Mouse (Mus musculus) CH12.LX (cell line): Measurements from ENCODE around the gene Rab3a. TPM values are rescaled to one million over a fixed set of nuclear protein-coding genes. Genes with fewer than 3 reads are reported as not detected.
A peak's percentile ranks its signal among the peaks of the same experiment; 100 is the strongest.

ENCODE experiments used
- DNase-seq: peaks from one replicate; pipeline ENCODE4 v3.0.0-alpha.2; 2013; ENCODE audit errors: extremely low read depth
- H3K27ac ChIP-seq: 2 replicates; pipeline ENCODE4 v1.5.1; 2012; ENCODE audit warnings: low read depth, mild to moderate bottlenecking, control low read depth, moderate library complexity; ENCODE audit not compliant: insufficient read depth
- H3K27me3 ChIP-seq: replicated peaks from 2 replicates; pipeline ENCODE3; 2012; ENCODE audit warnings: inconsistent platforms
- H3K36me3 ChIP-seq, 2 experiments: replicated peaks in 1 of 2; 2 replicates each; pipeline versions ENCODE3 to v1.6.1; 2012; ENCODE audit warnings: inconsistent platforms in 1 of 2, low read length in 1 of 2, mild to moderate bottlenecking in 1 of 2, mixed read lengths in 1 of 2, moderate library complexity in 1 of 2; ENCODE audit not compliant: control insufficient read depth in 1 of 2, insufficient read depth in 1 of 2
- H3K4me1 ChIP-seq, 2 experiments: 2 replicates each; pipeline ENCODE4 v1.6.1; 2012; ENCODE audit warnings: inconsistent platforms in 1 of 2, moderate library complexity in 1 of 2; ENCODE audit not compliant: insufficient read depth in 2 of 2, control insufficient read depth in 1 of 2
- H3K4me2 ChIP-seq: 2 replicates; pipeline ENCODE4 v1.6.1; 2012; ENCODE audit warnings: low read depth, mild to moderate bottlenecking, control low read depth; ENCODE audit not compliant: poor library complexity, insufficient read depth, severe bottlenecking
- H3K4me3 ChIP-seq, 3 experiments: fragments of 150-350 bp in 1 of 3; sonication (generic) in 1 of 3; replicated peaks in 1 of 3; 2 replicates each; pipeline versions ENCODE3 to v1.5.1; 2011 to 2012; ENCODE audit warnings: low read depth in 2 of 3, low read length in 2 of 3, mild to moderate bottlenecking in 2 of 3, moderate library complexity in 2 of 3, control low read depth in 1 of 3, improper control_type of control experiment in 1 of 3, inconsistent platforms in 1 of 3, mixed read lengths in 1 of 3; ENCODE audit not compliant: poor library complexity in 1 of 3
- H3K79me2 ChIP-seq: replicated peaks from 2 replicates; pipeline ENCODE4 v1.6.1; 2012; ENCODE audit warnings: mild to moderate bottlenecking, moderate library complexity; ENCODE audit not compliant: control insufficient read depth, poor library complexity, insufficient read depth, severe bottlenecking; ENCODE audit errors: extremely low read depth
- H3K9ac ChIP-seq: 2 replicates; pipeline ENCODE4 v1.6.1; 2012; ENCODE audit warnings: low read depth, mild to moderate bottlenecking, control low read depth, moderate library complexity; ENCODE audit not compliant: insufficient read depth
- H3K9me3 ChIP-seq: replicated peaks from 2 replicates; pipeline ENCODE3; 2012; ENCODE audit warnings: low read length, inconsistent platforms, mixed read lengths
- BHLHE40 ChIP-seq: IDR thresholded peaks from 2 replicates; pipeline ENCODE4 v1.6.1; 2011; ENCODE audit warnings: mild to moderate bottlenecking, low read depth, low read length, improper control_type of control experiment
- CHD1 ChIP-seq: IDR thresholded peaks from 2 replicates; pipeline ENCODE4 v1.6.1; 2012; ENCODE audit warnings: low read depth, low read length, improper control_type of control experiment, inconsistent platforms
- ELF1 ChIP-seq: IDR thresholded peaks from 2 replicates; pipeline ENCODE4 v1.6.1; 2014; ENCODE audit warnings: low read depth, mild to moderate bottlenecking, inconsistent platforms, low read length, improper control_type of control experiment
- EP300 ChIP-seq: IDR thresholded peaks from 2 replicates; pipeline ENCODE4 v1.6.1; 2011; ENCODE audit warnings: low read length, improper control_type of control experiment
- ETS1 ChIP-seq: conservative IDR thresholded peaks from 2 replicates; pipeline ENCODE4 v1.6.1; 2012; ENCODE audit warnings: low read depth, mild to moderate bottlenecking, inconsistent platforms, low read length, improper control_type of control experiment, moderate library complexity
- JUND ChIP-seq: conservative IDR thresholded peaks from 2 replicates; pipeline ENCODE4 v1.6.1; 2011; ENCODE audit warnings: low read depth, low read length, improper control_type of control experiment
- KAT2A ChIP-seq: IDR thresholded peaks from 2 replicates; pipeline ENCODE4 v1.6.1; 2012; ENCODE audit warnings: low read length, improper control_type of control experiment, inconsistent platforms; ENCODE audit not compliant: insufficient replicate concordance
- MAZ ChIP-seq: IDR thresholded peaks from 2 replicates; pipeline ENCODE4 v1.6.1; 2012; ENCODE audit warnings: low read depth, mild to moderate bottlenecking, inconsistent platforms, low read length, improper control_type of control experiment, moderate library complexity
- POLR2A ChIP-seq: IDR thresholded peaks from 2 replicates; pipeline ENCODE4 v1.6.1; 2011; ENCODE audit warnings: low read depth, mild to moderate bottlenecking, improper control_type of control experiment, low read length
- ZKSCAN1 ChIP-seq: IDR thresholded peaks from 2 replicates; pipeline ENCODE4 v1.6.1; 2012; ENCODE audit warnings: low read depth, inconsistent platforms, low read length, improper control_type of control experiment, borderline replicate concordance
- ZMIZ1 ChIP-seq: IDR thresholded peaks from 2 replicates; pipeline ENCODE4 v1.6.1; 2012; ENCODE audit warnings: low read depth, mild to moderate bottlenecking, inconsistent platforms, low read length, improper control_type of control experiment
- ZNF384 ChIP-seq: IDR thresholded peaks from 2 replicates; pipeline ENCODE4 v1.6.1; 2012; ENCODE audit warnings: low read depth, low read length, improper control_type of control experiment, inconsistent platforms
- dilution Hi-C: fragments of 300-500 bp; cut with MboI; formaldehyde crosslinking; loops from 2 replicates; pipeline ENCODE4 v1.14.3; 2020; ENCODE audit warnings: low sequenced_read_pairs; ENCODE audit not compliant: extremely low pct_unique_long_range_greater_than_20kb, extremely low pct_ligation_motif_present
- in situ Hi-C: fragments of 300-500 bp; cut with MboI; formaldehyde crosslinking; loops from 3 replicates; pipeline ENCODE4 v1.14.3; 2019; ENCODE audit warnings: low sequenced_read_pairs, low pct_ligation_motif_present, low pct_unique_long_range_greater_than_20kb, mixed read lengths
- polyA plus RNA-seq: library from polyadenylated mRNA; unstranded; fragments of >175 nt; gene quantifications from 2 replicates; pipeline ENCODE4 v1.2.1, GENCODE M21; 2012; ENCODE audit warnings: low read depth; ENCODE audit not compliant: insufficient read length
- total RNA-seq, 2 experiments: library from RNA; depleted of rRNA; stranded (reverse); fragments of 300-350 nt in 1 of 2; fragments of >200 nt in 1 of 2; gene quantifications; 2 replicates each; pipeline ENCODE4 v1.2.3; 2012 to 2014

Rab3a gene
- total and polyA plus RNA-seq, 3 experiments = 0.87 to 1.9 (median 0.99) TPM

- TF ChIP-seq EP300 (no peak), ELF1 (peak; percentile 97), KAT2A (peak; percentile 81; the same call in 1 of the 2 replicates)
Measured at GRCm38 (mm10) chr8:70776496-70777444, 22.3 kb downstream of the Rab3a start, which contains the start of gene Pik3r2 (continued).

DNA sequence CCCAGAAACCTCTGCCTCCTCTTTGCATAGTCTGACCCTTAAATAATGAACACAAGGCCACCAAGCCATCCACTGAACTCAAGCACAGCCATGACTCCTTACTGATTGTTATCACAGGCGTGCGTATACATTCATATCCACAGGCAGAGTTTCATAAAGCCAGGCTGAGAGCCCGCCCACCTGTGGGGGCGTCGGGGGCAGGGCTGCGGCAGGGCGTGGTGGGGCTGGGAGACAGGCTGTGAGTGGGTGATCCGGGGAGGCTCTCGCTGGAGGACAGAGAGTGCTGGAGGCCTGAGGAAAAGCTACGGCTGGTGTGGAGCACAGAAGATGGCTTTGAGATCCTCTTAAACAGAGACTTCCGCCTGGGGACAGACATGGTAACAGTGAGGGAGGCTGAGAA lies 25.6 kb downstream of the Rab3a start:
- H3K36me3 ChIP-seq = peaks cover 62 to 71% of the 10 kb centered on the region in 2 experiments
- in situ Hi-C loops (no loop called here), dilution Hi-C loops (no loop called here)
- no peak overlapping the region for H3K9ac ChIP-seq
- peaks cover 17 to 22% of the 10 kb centered on the region in 2 experiments for H3K4me1 ChIP-seq
- no peak overlapping the region for H3K4me2 ChIP-seq
- H3K4me3 ChIP-seq = no peak overlapping the region
- no peaks in the 10 kb centered on the region for H3K9me3 ChIP-seq
- H3K79me2 ChIP-seq = peaks cover 7% of the 10 kb centered on the region; the same call in 1 of the 2 replicates
- no peaks in the 10 kb centered on the region for H3K27me3 ChIP-seq
- TF ChIP-seq ZKSCAN1 (no peak), JUND (no peak), BHLHE40 (no peak), ETS1 (no peak), ELF1 (no peak), ZMIZ1 (no peak), POLR2A (no peak), CHD1 (no peak), EP300 (no peak)
- H3K27ac ChIP-seq = no peak overlapping the region
- DNase-seq = no peak

DNA sequence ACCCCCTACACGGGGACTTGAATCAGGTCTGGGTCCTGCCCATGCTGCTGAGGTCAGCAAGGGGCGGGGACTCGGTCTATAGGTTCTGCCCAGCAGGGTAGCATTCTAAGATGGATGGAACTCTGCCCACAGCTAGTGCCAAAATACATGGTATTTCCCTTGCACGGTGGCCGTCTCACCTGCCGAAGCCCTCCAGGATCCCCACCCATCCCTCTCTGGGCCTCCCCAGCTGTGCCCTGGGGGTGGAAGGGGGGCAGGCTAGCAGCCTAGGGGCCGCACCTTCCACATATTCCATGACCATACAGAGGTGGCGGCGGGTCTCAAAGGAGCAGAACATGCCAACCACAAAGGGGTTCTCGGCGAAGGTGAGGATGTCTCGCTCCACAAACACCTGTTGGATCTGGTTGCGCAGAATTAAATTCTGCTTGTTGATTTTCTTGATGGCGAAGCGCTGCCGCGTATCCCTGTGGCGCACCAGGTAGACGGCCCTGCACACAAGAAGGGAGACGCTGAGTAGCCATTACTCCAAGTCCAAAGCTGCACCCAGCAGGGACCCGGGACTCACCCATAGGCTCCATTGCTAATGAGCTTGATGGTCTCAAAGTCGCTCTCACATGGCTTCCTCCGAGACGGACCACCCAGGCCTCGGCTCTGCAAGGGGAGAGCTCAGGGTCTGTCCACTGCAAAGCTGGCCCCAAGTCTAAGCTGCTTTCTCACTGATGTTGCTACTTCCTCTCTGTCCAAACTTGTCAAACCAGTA lies 32.0 kb downstream of the Rab3a start:
- in situ Hi-C loops (no loop called here), dilution Hi-C loops (no loop called here)
- Histone ChIP-seq H3K79me2 (peaks cover 4% of the 10 kb centered on the region; the same call in 1 of the 2 replicates), H3K4me2 (no peak overlapping the region), H3K36me3 (peaks cover 77 to 88% of the 10 kb centered on the region in 2 experiments), H3K4me3 (no peak overlapping the region), H3K27me3 (no peaks in the 10 kb centered on the region), H3K27ac (no peak overlapping the region), H3K9ac (no peak overlapping the region), H3K4me1 (peaks cover 9 to 12% of the 10 kb centered on the region in 2 experiments), H3K9me3 (no peaks in the 10 kb centered on the region)
- no peak for TF ChIP-seq ZNF384
- no peak for TF ChIP-seq ETS1
- no peak for TF ChIP-seq MAZ
- no peak for DNase-seq
